In the genomic region with DNA sequence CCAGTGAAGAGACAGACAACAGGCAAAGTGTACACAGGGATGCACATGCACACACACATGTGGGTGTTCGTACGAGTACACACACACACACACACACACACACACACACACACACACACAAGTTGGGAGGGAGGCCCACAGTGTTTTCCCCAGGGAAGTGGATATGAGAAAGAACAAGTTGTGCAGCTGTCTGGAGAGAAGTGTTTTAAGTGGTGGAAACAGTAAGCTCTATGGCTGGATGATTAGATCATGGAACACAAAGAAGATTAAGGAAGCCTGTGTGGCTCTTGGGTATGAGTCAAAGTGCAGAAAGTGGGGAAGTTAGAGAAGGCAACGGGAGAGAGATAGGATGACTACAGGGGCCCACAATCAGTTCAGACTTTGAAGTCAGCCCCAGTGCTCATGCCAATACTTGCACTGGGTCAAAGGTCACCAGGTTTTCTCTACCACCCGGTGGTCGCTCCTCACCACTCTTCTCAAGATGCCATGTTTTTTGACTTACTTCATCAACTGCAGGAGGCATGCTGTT, we compare ENCODE assay signal across 31 mouse cellular contexts.
DNase-seq lines count a peak whose midpoint lies in the region; ATAC-seq and TF ChIP-seq lines count a peak whose summit lies in the region.
"Had no signal": no experiment of that assay in that cellular context is flagged by ENCODE, and none has a peak within 500 bp of the region (broad histone marks: within the 10 kb centered on the region; RNA-seq: fewer than 3 reads in every experiment).

No protein-coding gene starts in this region.

- no peak overlapping the region for H3K4me2 ChIP-seq in forebrain, embryonic 15.5 days (replicated peaks)
- H3K4me2 ChIP-seq in intestine, embryonic 15.5 days (replicated peaks), result no peak overlapping the region
- no peak overlapping the region for H3K4me2 ChIP-seq in intestine, embryonic 16.5 days (ENCODE audit: low read depth, low read length)
- H3K4me2 ChIP-seq in heart, postnatal 0 days (ENCODE audit: low read depth, low read length), result no peak overlapping the region
- H3K4me2 ChIP-seq: embryonic facial prominence, embryonic 15.5 days; liver, embryonic 13.5 days; lung, embryonic 14.5 days; neural tube, embryonic 13.5 days; stomach, embryonic 15.5 days had no signal

- H3K4me1 ChIP-seq in forebrain, embryonic 10.5 days, result peaks cover 19% of the 10 kb centered on the region
- H3K4me1 ChIP-seq in forebrain, embryonic 15.5 days, result no peaks in the 10 kb centered on the region
- 0 out of 2 replicates have a peak, but pooled peaks cover 2% of the 10 kb centered on the region for H3K4me1 ChIP-seq in intestine, embryonic 15.5 days (replicated peaks)
- peaks cover 3% of the 10 kb centered on the region; the same call in 1 of the 2 replicates for H3K4me1 ChIP-seq in intestine, embryonic 16.5 days (ENCODE audit: control insufficient read depth, insufficient read depth, low read length)
- peaks cover 3% of the 10 kb centered on the region; the same call in 1 of the 2 replicates for H3K4me1 ChIP-seq in heart, postnatal 0 days (ENCODE audit: control insufficient read depth, insufficient read depth)
- H3K4me1 ChIP-seq: embryonic facial prominence, embryonic 15.5 days; liver, embryonic 13.5 days; neural tube, embryonic 13.5 days had no signal

- no peak for TF ChIP-seq CTCF in heart, postnatal 0 days (IDR thresholded peaks at IDR 0.05; ENCODE audit: low read depth)

- 78% methylated on average over 5 of the region's 5 CpGs for WGBS in forebrain, embryonic 10.5 days
- WGBS in forebrain, embryonic 15.5 days, result 77% methylated on average over 5 of the region's 5 CpGs
- 62% methylated on average over 5 of the region's 5 CpGs for WGBS in intestine, embryonic 15.5 days
- WGBS in intestine, embryonic 16.5 days, result 54% methylated on average over 5 of the region's 5 CpGs
- WGBS in heart, postnatal 0 days, result 54% methylated on average over 5 of the region's 5 CpGs

- H3K4me3 ChIP-seq in forebrain, embryonic 10.5 days, result no peak overlapping the region
- no peak overlapping the region for H3K4me3 ChIP-seq in forebrain, embryonic 15.5 days
- no peak overlapping the region for H3K4me3 ChIP-seq in intestine, embryonic 15.5 days (replicated peaks)
- H3K4me3 ChIP-seq in intestine, embryonic 16.5 days (ENCODE audit: low read length), result no peak overlapping the region
- no peak overlapping the region for H3K4me3 ChIP-seq in heart, postnatal 0 days (ENCODE audit: low read depth, low read length)
- H3K4me3 ChIP-seq: embryonic facial prominence, embryonic 15.5 days; gastrocnemius, adult 2 months; hindbrain, embryonic 10.5 days; liver, embryonic 13.5 days; myocyte; neural tube, embryonic 13.5 days; stomach, embryonic 15.5 days had no signal

- no peaks in the 10 kb centered on the region for H3K27me3 ChIP-seq in forebrain, embryonic 10.5 days (ENCODE audit: poor library complexity, severe bottlenecking)
- H3K27me3 ChIP-seq in forebrain, embryonic 15.5 days, result no peaks in the 10 kb centered on the region
- H3K27me3 ChIP-seq in intestine, embryonic 15.5 days (replicated peaks), result no peaks in the 10 kb centered on the region
- H3K27me3 ChIP-seq in intestine, embryonic 16.5 days (replicated peaks; ENCODE audit: control insufficient read depth, insufficient read depth, low read length), result no peaks in the 10 kb centered on the region
- H3K27me3 ChIP-seq in heart, postnatal 0 days (ENCODE audit: control insufficient read depth, insufficient read depth, low read length), result no peaks in the 10 kb centered on the region
- H3K27me3 ChIP-seq: embryonic facial prominence, embryonic 15.5 days; liver, embryonic 13.5 days; neural tube, embryonic 13.5 days; stomach, embryonic 15.5 days had no signal

- no peak for ATAC-seq in forebrain, embryonic 15.5 days (replicated peaks)
- ATAC-seq in intestine, embryonic 15.5 days, result peak; percentile 23; the same call in 1 of the 2 replicates
- no peak for ATAC-seq in intestine, embryonic 16.5 days
- ATAC-seq in heart, postnatal 0 days (ENCODE audit: insufficient read depth, low read depth), result peak; percentile 49; the same call in 1 of the 2 replicates
- no peak for ATAC-seq in frontal cortex, adult (ENCODE audit: low TSS enrichment)
- ATAC-seq: forebrain, postnatal 0 days; hindbrain, postnatal 0 days; midbrain, embryonic 16.5 days had no signal

- H3K9ac ChIP-seq in forebrain, embryonic 15.5 days (replicated peaks), result no peak overlapping the region
- no peak overlapping the region for H3K9ac ChIP-seq in intestine, embryonic 15.5 days
- no peak overlapping the region for H3K9ac ChIP-seq in intestine, embryonic 16.5 days (ENCODE audit: low read depth, low read length)
- no peak overlapping the region for H3K9ac ChIP-seq in heart, postnatal 0 days (replicated peaks; ENCODE audit: low read depth, low read length)
- H3K9ac ChIP-seq: embryonic facial prominence, embryonic 15.5 days; forebrain, postnatal 0 days; liver, embryonic 13.5 days; lung, embryonic 14.5 days; neural tube, embryonic 13.5 days; stomach, embryonic 15.5 days had no signal

- no peaks in the 10 kb centered on the region for H3K36me3 ChIP-seq in forebrain, embryonic 10.5 days (replicated peaks)
- H3K36me3 ChIP-seq in forebrain, embryonic 15.5 days, result no peaks in the 10 kb centered on the region
- H3K36me3 ChIP-seq in intestine, embryonic 15.5 days, result no peaks in the 10 kb centered on the region
- H3K36me3 ChIP-seq in intestine, embryonic 16.5 days (ENCODE audit: control insufficient read depth, insufficient read depth, low read length), result no peaks in the 10 kb centered on the region
- H3K36me3 ChIP-seq in heart, postnatal 0 days (replicated peaks; ENCODE audit: control insufficient read depth, insufficient read depth, low read length), result no peaks in the 10 kb centered on the region
- H3K36me3 ChIP-seq: embryonic facial prominence, embryonic 15.5 days; hindbrain, embryonic 10.5 days; liver, embryonic 13.5 days; neural tube, embryonic 13.5 days; stomach, embryonic 15.5 days had no signal

- DNase-seq in forebrain, embryonic 10.5 days (ENCODE audit: extremely low spot score, low spot score), result no peak
- peak; percentile 19 for DNase-seq in adipocyte (ENCODE audit: low spot score)
- DNase-seq in heart, postnatal 0 days (ENCODE audit: low spot score), result peak; percentile 31
- no peak for DNase-seq in ovary, postnatal 14 days (ENCODE audit: low spot score)
- DNase-seq: adrenal gland, postnatal 25 days; cerebellum, adult 8-10 months; cerebellum, postnatal 36 days; embryo, embryonic 11 days; forebrain, postnatal 0 days; gastrocnemius, adult 2 months; kidney, adult 8-10 months; kidney, postnatal 36 days; layer of hippocampus, postnatal 36 days; liver, embryonic 13.5 days; right cerebral cortex, adult 18-20 months; right cerebral cortex, postnatal 4 days; thymus, adult 18-20 months; thymus, postnatal 36 days had no signal

- H3K9me3 ChIP-seq in forebrain, embryonic 10.5 days, result no peaks in the 10 kb centered on the region
- H3K9me3 ChIP-seq in forebrain, embryonic 15.5 days, result no peaks in the 10 kb centered on the region
- no peaks in the 10 kb centered on the region for H3K9me3 ChIP-seq in intestine, embryonic 15.5 days
- no peaks in the 10 kb centered on the region for H3K9me3 ChIP-seq in intestine, embryonic 16.5 days (ENCODE audit: control insufficient read depth, low read length)
- no peaks in the 10 kb centered on the region for H3K9me3 ChIP-seq in heart, postnatal 0 days (replicated peaks; ENCODE audit: control insufficient read depth, low read length)
- H3K9me3 ChIP-seq: embryonic facial prominence, embryonic 15.5 days; hindbrain, embryonic 10.5 days; liver, embryonic 13.5 days; neural tube, embryonic 13.5 days; stomach, embryonic 15.5 days had no signal

- 0 out of 2 replicates have a peak overlapping the region, but pooled peaks have one; percentile 25 for H3K27ac ChIP-seq in forebrain, embryonic 10.5 days
- H3K27ac ChIP-seq in forebrain, embryonic 15.5 days (replicated peaks), result no peak overlapping the region
- H3K27ac ChIP-seq in intestine, embryonic 15.5 days, result no peak overlapping the region
- H3K27ac ChIP-seq in intestine, embryonic 16.5 days (ENCODE audit: low read length), result no peak overlapping the region
- H3K27ac ChIP-seq in heart, postnatal 0 days (ENCODE audit: low read depth), result no peak overlapping the region
- H3K27ac ChIP-seq: embryonic facial prominence, embryonic 15.5 days; gastrocnemius, adult 2 months; hindbrain, embryonic 10.5 days; hindbrain, postnatal 0 days; liver, embryonic 13.5 days; macrophage; neural tube, embryonic 13.5 days; stomach, embryonic 15.5 days had no signal

- TF ChIP-seq EP300 in heart, postnatal 0 days (IDR thresholded peaks at IDR 0.05; ENCODE audit: low read depth), result no peak; the same call in 1 of the 2 replicates

Comparison
In these comparisons a context has a peak if more than half of its experiments do, and no peak if none do; other contexts are left out.
1. ATAC-seq: peak in intestine, embryonic 15.5 days (single experiment) and heart, postnatal 0 days (single experiment); none in forebrain, embryonic 15.5 days (single experiment), intestine, embryonic 16.5 days (single experiment) and frontal cortex, adult (single experiment).
2. DNase-seq: peak in adipocyte (single experiment) and heart, postnatal 0 days (single experiment); none in forebrain, embryonic 10.5 days (single experiment) and ovary, postnatal 14 days (single experiment).